Mouse (Mus musculus) C2C12 (cell line): ENCODE measurements at regions not wholly inside any gene's neighbourhood (a gene's known extent, or its start where the extent isn't known, plus 50 kb on each side); places are given as distances from the start of the nearest gene placed in this dataset.

Experiments used
- H3K27me3 ChIP-seq: one replicate; pipeline ENCODE4 v1.6.1; 2011; ENCODE audit not compliant: control insufficient read depth, insufficient read depth, insufficient read length
- H3K36me3 ChIP-seq: one replicate; pipeline ENCODE4 v1.6.1; 2011; ENCODE audit not compliant: control insufficient read depth, insufficient read depth
- H3K4me3 ChIP-seq: one replicate; pipeline ENCODE4 v1.5.1; 2011; ENCODE audit warnings: mild to moderate bottlenecking, control low read depth; ENCODE audit not compliant: poor library complexity, insufficient read depth, severe bottlenecking
- H3K79me2 ChIP-seq: one replicate; pipeline ENCODE4 v1.6.1; 2011; ENCODE audit not compliant: control insufficient read depth, insufficient read depth
- H3K79me3 ChIP-seq: one replicate; pipeline ENCODE4 v1.6.1; 2011; ENCODE audit warnings: low read depth, control low read depth
- H3ac ChIP-seq: one replicate; pipeline ENCODE3; 2011; ENCODE audit warnings: low read depth; ENCODE audit not compliant: control insufficient read depth, insufficient read length
- CEBPB ChIP-seq: IDR thresholded peaks from one replicate; pipeline ENCODE4 v1.6.1; 2011; ENCODE audit warnings: low read depth, mild to moderate bottlenecking, control low read depth, moderate library complexity
- CTCF ChIP-seq: IDR thresholded peaks from one replicate; pipeline ENCODE4 v1.5.1; 2011; ENCODE audit not compliant: control insufficient read depth, insufficient read depth, insufficient read length
- FOSL1 ChIP-seq: IDR thresholded peaks from one replicate; pipeline ENCODE4 v1.8.0; 2011; ENCODE audit warnings: mild to moderate bottlenecking, low read length; ENCODE audit not compliant: poor library complexity, insufficient read depth, severe bottlenecking
- MAX ChIP-seq: IDR thresholded peaks from one replicate; pipeline ENCODE4 v1.6.1; 2011; ENCODE audit warnings: mild to moderate bottlenecking, control low read depth
- MYOD1 ChIP-seq: IDR thresholded peaks from one replicate; pipeline ENCODE4 v1.6.1; 2011; ENCODE audit warnings: low read depth; ENCODE audit not compliant: control insufficient read depth, insufficient read length
- MYOG ChIP-seq: IDR thresholded peaks from one replicate; pipeline ENCODE4 v1.6.1; 2011; ENCODE audit not compliant: control insufficient read depth, insufficient read length; ENCODE audit errors: extremely low read depth
- USF1 ChIP-seq: IDR thresholded peaks from one replicate; pipeline ENCODE4 v1.6.1; 2011; ENCODE audit warnings: low read depth, mild to moderate bottlenecking, control low read depth, moderate library complexity

GRCm38 (mm10) chr4:106142741-106143140, 173.3 kb upstream of the Usp24 start:
- Histone ChIP-seq H3ac (no peak overlapping the region), H3K79me2 (no peaks in the 10 kb centered on the region), H3K36me3 (no peaks in the 10 kb centered on the region), H3K27me3 (no peaks in the 10 kb centered on the region), H3K79me3 (no peaks in the 10 kb centered on the region), H3K4me3 (no peak overlapping the region)
- TF ChIP-seq MYOD1: no peak
- no peak for TF ChIP-seq MAX
- TF ChIP-seq USF1: no peak
- no peak for TF ChIP-seq CEBPB
- TF ChIP-seq MYOG: no peak
- TF ChIP-seq FOSL1: no peak
- TF ChIP-seq CTCF: no peak

GRCm38 (mm10) chr4:106144351-106145116, 171.5 kb upstream of the Usp24 start:
- no peaks in the 10 kb centered on the region for H3K27me3 ChIP-seq
- no peaks in the 10 kb centered on the region for H3K79me2 ChIP-seq
- no peaks in the 10 kb centered on the region for H3K36me3 ChIP-seq
- H3K79me3 ChIP-seq: no peaks in the 10 kb centered on the region
- no peak overlapping the region for H3ac ChIP-seq
- no peak overlapping the region for H3K4me3 ChIP-seq
- TF ChIP-seq MYOD1 (no peak), CTCF (no peak), FOSL1 (no peak), USF1 (no peak), MYOG (no peak), MAX (no peak), CEBPB (no peak)

- no peak overlapping the region for H3ac ChIP-seq
- no peaks in the 10 kb centered on the region for H3K79me2 ChIP-seq
- no peaks in the 10 kb centered on the region for H3K79me3 ChIP-seq
- H3K27me3 ChIP-seq: no peaks in the 10 kb centered on the region
- no peak for TF ChIP-seq CTCF
- TF ChIP-seq CEBPB: no peak
- no peak for TF ChIP-seq MAX
- TF ChIP-seq FOSL1: no peak
- no peak for TF ChIP-seq MYOG
- no peak for TF ChIP-seq USF1
- no peak for TF ChIP-seq MYOD1
- H3K4me3 ChIP-seq: no peak overlapping the region
- no peaks in the 10 kb centered on the region for H3K36me3 ChIP-seq
Measured at GRCm38 (mm10) chr4:106146919-106147460, 169.0 kb upstream of the Usp24 start.

GRCm38 (mm10) chr4:106148866-106149265, 167.1 kb upstream of the Usp24 start:
- H3K79me2 ChIP-seq: no peaks in the 10 kb centered on the region
- H3K79me3 ChIP-seq: no peaks in the 10 kb centered on the region
- H3ac ChIP-seq: no peak overlapping the region
- no peaks in the 10 kb centered on the region for H3K27me3 ChIP-seq
- H3K4me3 ChIP-seq: no peak overlapping the region
- H3K36me3 ChIP-seq: no peaks in the 10 kb centered on the region
- TF ChIP-seq FOSL1 (no peak), CTCF (no peak), CEBPB (no peak), MYOD1 (no peak), MYOG (no peak), MAX (no peak), USF1 (no peak)

GRCm38 (mm10) chr4:106149471-106150048, 166.5 kb upstream of the Usp24 start:
- Histone ChIP-seq H3K27me3 (no peaks in the 10 kb centered on the region), H3K79me3 (no peaks in the 10 kb centered on the region), H3K4me3 (no peak overlapping the region), H3K36me3 (no peaks in the 10 kb centered on the region), H3K79me2 (no peaks in the 10 kb centered on the region), H3ac (no peak overlapping the region)
- TF ChIP-seq CTCF (no peak), CEBPB (no peak)
